Mouse (Mus musculus) B cell, adult 2 months (primary cell): ENCODE measurements at regions not wholly inside any gene's neighbourhood (a gene's known extent, or its start where the extent isn't known, plus 50 kb on each side); places are given as distances from the start of the nearest gene placed in this dataset.

Source experiments
- DNase-seq, 2 experiments: peaks; one replicate each; pipeline ENCODE4 v3.0.0; 2022

- DNase-seq: no peak
Measured at GRCm38 (mm10) chr1:143946933-143947332, 57.0 kb downstream of the Rgs2 start.

DNA sequence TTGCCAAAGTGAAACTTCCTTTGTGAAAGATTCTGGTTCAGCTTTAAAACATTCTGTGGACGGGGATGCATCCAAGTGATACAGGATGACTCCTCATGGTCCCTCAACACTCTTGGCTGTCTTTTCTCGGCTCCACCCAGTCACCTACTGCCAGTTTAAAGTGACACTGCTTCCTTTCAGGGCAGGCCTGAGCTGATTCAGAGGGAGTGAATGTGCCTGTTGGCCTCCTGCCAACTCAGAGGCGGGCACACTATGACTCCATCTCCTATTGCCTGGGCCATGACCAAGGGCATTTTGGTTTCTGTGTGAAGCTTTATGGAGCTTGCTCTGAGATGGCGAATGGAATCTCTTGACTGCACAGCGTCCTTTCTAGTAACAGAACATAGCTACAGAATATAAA lies 62.5 kb downstream of the Rgs2 start:
- no peak for DNase-seq

DNA sequence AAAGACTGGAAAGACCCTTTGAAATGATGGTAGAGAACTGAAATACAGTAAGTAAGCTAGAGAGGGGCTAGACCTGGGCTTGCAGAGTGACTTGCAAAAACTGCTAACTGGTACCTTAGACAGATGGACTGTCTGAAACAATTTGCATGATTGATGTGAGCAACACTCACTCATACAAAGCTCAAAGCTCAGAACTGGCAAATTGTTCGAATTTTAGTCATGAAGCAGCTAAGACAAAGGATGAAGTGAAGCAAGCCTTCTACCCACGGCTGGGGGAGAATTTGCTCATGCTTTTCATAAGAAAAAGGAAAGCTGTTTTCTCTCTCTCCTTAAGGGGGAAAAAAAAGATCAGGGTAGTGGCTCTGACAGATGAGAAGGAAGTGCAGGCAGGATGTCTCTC lies 64.5 kb downstream of the Rgs2 start:
- DNase-seq: no peak

- DNase-seq: no peak
Measured at GRCm38 (mm10) chr1:143938569-143938968, 65.4 kb downstream of the Rgs2 start.

GRCm38 (mm10) chr1:143930798-143931197 lies 73.2 kb downstream of the Rgs2 start:
- no peak for DNase-seq

GRCm38 (mm10) chr1:143929567-143930165 lies 74.3 kb downstream of the Rgs2 start:
- DNase-seq: no peak

DNA sequence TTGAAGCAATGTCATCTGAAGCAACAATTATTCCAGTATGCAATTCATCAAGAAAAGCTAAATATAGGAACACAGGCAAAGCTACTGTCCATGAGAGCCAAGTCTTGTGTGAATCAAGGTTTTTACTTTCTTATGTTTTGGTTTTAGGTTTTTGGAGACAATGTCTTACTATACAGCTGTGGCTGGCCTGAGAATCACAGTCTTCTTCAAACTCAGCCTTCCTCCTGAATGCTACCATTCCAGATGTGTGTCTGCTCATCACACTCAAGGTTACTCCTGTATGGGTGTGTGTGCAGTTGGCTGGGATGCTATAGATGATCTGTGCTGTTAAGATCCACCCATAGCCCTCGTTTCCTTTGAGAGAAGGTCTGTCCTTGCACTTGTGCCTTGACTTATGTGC lies 81.5 kb downstream of the Rgs2 start:
- no peak for DNase-seq

GRCm38 (mm10) chr1:143920256-143920655 lies 83.7 kb downstream of the Rgs2 start:
- DNase-seq: no peak

- DNase-seq: peak; percentile 59 to 65
Measured at GRCm38 (mm10) chr1:143918949-143919348, 85.0 kb downstream of the Rgs2 start.

DNA sequence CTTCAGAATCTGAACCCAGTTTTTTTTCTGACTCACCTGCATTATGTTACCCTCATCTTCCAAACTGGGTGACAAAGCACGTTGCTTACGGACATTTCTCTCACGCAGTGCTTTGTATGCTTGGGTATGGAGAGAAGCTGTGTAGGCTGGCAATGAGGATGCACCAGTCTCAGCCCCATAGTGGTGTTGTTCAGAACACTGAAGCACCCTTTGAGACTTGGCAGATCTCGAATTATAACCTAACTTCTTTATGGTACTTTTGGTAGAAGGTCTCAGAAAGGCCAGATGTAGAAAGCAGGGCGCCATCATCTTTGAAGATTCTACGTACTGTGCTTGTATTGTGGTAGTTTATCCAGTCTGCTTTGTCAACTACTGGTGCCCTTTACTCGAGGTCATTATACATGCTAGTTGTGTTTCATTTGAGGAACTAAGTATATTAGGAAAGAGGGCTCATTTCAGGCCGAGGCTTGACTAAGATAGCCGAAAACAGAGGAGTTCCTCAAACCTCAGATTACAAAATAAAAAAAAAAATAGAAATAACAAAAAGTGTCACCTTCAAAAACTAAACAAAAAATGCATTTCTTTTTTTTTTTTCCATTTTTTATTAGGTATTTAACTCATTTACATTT lies 85.7 kb downstream of the Rgs2 start:
- peak; percentile 45 to 48 for DNase-seq

DNA sequence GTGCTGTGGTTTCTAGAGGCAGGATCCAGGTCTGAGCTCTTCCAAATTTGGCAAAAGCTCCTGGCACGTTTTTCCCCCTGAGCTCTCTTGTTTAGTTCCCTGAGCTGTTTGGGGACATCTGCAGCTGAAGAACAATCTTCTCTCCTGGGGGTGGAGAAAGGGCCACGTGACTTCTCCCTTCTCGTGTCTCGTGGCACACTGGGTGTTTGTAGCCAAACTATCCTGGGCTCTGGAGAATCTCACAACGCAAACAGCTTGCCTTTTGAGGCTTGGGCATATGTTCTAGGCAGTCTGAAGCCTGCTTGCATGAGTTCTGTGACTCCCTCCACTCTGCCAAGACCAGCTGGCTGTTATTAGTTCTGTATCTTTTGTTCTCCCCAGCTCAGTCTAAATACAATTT lies 86.3 kb downstream of the Rgs2 start:
- DNase-seq: peak; percentile 12 to 28

- DNase-seq: peak; percentile 77 to 78
Measured at GRCm38 (mm10) chr1:143916587-143916986, 87.4 kb downstream of the Rgs2 start.

DNA sequence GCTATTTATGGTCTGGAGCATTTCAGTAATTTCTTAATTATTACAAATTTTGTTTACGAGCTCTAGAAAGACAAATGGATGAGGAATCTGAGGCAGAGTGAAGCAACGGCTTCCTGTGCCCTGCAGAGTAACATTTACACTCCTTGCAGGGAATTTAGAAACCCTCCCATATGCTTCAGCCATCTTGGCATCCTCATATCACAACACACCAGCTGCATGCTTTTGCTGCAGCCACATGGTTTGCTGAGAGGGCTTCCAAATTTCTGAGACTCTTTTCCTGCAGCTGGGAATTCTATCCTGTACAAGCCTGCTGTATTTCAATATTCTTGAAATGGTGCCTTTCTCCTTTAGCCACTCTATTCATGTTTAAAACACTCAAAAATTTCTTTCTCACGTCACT lies 91.4 kb downstream of the Rgs2 start:
- DNase-seq: no peak

DNA sequence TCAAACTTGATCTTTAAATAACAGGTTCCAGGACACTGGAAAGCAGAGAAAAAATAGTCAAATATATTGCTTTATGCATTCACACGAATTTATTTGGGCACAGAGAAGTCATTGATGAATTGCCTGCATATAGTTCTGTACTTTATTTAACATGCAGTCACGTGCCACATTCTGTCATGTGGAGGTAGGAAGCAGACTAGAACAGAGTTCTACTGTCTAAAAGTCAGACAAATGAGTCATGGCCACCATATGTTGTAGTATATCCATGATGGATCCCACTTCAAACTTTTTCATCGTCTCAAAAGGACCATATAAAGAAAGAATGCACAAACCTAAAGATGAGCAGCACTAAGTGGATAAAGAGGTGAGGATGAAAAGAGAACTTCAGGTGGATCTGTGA lies 92.7 kb downstream of the Rgs2 start:
- DNase-seq: no peak

DNA sequence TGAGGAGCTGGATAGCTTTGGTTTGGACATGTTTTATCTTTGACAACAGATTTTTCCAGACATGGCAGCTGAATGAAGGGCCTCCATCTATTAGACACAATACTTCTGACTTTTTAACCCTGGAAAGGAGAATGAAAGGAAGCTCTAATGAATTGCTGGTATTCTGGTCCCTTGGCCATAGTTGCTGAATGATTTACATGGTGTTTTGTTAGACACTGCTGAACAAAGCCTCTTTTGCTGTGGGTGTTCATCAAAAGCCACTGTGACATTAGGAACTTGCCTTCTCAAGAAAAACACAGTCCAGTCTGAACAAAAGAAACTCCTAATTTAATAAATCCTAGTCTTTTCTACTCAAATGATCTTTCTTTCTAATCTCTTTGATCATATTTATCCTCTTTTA lies 93.4 kb downstream of the Rgs2 start:
- no peak for DNase-seq

GRCm38 (mm10) chr1:143907312-143907711 lies 96.6 kb downstream of the Rgs2 start:
- no peak for DNase-seq

GRCm38 (mm10) chr1:143906881-143907280 lies 97.1 kb downstream of the Rgs2 start:
- DNase-seq: no peak

- no peak for DNase-seq
Measured at GRCm38 (mm10) chr1:143903985-143904384, 100.0 kb downstream of the Rgs2 start.

DNA sequence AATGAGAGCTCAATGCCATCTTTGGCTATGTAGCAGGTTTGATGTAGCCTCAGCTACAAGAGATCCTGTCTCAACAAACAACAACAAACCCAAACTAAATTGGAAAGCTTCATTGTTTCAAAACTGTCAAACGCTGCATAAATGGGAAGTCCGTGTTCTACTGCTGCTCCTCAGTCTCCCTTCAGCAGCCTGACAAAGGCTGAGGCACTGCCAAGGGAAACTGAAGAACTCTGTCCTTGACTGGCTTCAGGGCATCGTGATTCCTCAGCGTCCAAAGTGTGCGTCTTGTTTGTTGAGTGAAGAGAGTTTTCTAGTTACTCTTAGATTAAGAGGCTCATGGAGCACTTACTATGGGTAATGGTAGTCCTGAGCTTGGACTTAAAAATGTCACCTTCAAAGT lies 100.7 kb downstream of the Rgs2 start:
- DNase-seq: no peak

DNA sequence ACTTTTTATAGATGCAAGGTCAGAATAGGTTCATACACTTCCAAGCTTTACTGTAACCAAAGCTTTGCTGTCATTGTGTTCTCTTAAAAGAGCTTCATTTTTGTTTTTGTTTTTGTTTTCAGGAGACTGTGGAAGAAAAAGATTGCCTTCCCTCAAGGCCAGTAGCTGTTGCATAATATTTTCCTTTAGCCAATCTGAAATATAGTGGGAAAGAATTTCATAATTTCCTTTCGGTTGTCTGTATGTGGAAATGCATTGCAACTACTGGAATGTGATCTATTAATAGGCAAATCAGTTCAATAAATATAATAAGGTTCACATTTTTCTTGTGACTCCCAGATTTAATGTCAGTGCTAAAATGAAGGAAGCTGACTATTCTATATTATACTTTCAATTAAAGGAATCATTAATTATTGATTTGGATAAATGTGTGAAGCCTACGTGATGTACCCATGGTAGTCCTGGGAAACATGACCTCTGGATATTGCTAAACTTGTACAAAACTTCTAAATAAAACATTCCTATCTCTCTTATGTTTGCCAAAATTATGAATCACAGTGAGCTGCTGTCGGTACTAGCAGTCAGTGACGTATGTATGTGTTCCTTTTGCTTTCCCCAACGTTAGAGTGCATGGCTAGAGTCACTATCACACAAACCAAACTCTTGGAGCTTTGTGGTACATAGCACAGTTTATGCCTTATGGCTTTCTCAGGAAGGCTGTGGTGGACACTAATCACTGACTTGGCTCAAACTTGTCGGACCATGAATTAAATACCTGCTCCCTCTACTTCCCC lies 102.6 kb downstream of the Rgs2 start:
- DNase-seq: no peak

DNA sequence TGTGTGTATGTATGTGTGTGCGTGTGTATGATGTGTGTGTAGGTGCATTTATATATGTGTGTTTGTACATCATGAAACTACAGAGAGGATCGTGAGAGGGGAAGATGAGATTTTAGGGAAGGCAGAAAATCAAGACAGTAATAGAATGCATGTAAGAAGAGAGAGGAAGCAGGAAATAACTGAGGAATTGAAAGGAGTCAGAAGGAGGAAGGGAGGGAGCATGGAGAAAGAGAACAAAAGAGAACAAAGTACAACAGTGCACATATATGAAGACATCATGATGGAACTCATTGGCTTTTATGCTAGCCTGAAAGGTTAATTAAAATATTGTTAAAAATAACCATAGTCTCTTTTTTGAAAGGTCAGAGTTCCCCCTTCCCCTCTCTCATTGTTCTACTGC lies 111.4 kb downstream of the Uchl5 start:
- no peak for DNase-seq

GRCm38 (mm10) chr1:143888065-143888464 lies 111.0 kb downstream of the Uchl5 start:
- no peak for DNase-seq

GRCm38 (mm10) chr1:143886014-143886413 lies 108.9 kb downstream of the Uchl5 start:
- DNase-seq: no peak

DNA sequence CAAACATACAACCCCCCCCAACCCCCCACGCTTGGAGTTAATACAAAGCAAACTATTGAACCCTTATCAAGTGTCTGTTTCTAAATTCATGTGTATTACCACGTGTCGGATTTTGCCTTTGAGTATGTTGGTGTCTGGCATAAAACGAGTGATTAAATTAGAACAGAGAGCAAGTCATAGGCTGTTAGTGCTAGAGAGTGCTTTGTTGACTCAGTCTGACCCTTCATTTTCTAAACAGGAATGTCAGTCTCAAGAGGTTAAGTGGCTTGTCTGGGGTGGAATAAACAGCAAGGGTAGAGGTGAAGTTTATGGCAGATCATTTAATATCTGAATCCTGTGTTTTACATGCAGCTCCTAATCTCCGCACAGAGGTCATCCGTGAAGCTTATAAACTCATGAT lies 104.1 kb downstream of the Uchl5 start:
- no peak for DNase-seq
